22 mouse cellular contexts compared by ENCODE assay signal in genomic region chr13:46104971-46105370, GRCm38 (mm10).
DNase-seq lines count a peak whose midpoint lies in the region; ATAC-seq and TF ChIP-seq lines count a peak whose summit lies in the region.
"Had no signal": no experiment of that assay in that cellular context is flagged by ENCODE, and none has a peak within 500 bp of the region (broad histone marks: within the 10 kb centered on the region; RNA-seq: fewer than 3 reads in every experiment).

No protein-coding gene starts in this region.

- H3K4me2 ChIP-seq in hindbrain, embryonic 12.5 days (replicated peaks), result no peak overlapping the region
- H3K4me2 ChIP-seq in kidney, embryonic 16.5 days (replicated peaks; ENCODE audit: low read depth, low read length), result no peak overlapping the region
- H3K4me2 ChIP-seq: embryonic facial prominence, embryonic 15.5 days had no signal

- DNase-seq in hindbrain, embryonic 10.5 days (ENCODE audit: low spot score), result peak; percentile 8
- no peak for DNase-seq in kidney, postnatal 25 days
- peak; percentile 19 for DNase-seq in brain, embryonic 14.5 days (ENCODE audit: low read depth)
- DNase-seq in retina, embryonic 14.5 days (ENCODE audit: low spot score), result peak; percentile 60
- DNase-seq in ovary, postnatal 10 days (ENCODE audit: low spot score), result no peak
- DNase-seq: adrenal gland, adult 2 months; adrenal gland, postnatal 25 days; cerebellum, adult 8-10 months; cerebellum, postnatal 14 days; gastrocnemius, postnatal 10 days; heart, adult 18-20 months; heart, postnatal 10 days; heart, postnatal 4 days had no signal

- no peak overlapping the region for H3K4me3 ChIP-seq in hindbrain, embryonic 10.5 days
- H3K4me3 ChIP-seq in hindbrain, embryonic 12.5 days, result no peak overlapping the region
- H3K4me3 ChIP-seq in kidney, embryonic 16.5 days (ENCODE audit: low read length), result no peak overlapping the region
- H3K4me3 ChIP-seq: embryonic facial prominence, embryonic 15.5 days; erythroblast, embryonic 14.5 days; forebrain, embryonic 10.5 days; heart, embryonic 10.5 days had no signal

- peaks cover 16% of the 10 kb centered on the region for H3K4me1 ChIP-seq in hindbrain, embryonic 10.5 days (replicated peaks)
- H3K4me1 ChIP-seq in hindbrain, embryonic 12.5 days, result no peaks in the 10 kb centered on the region
- H3K4me1 ChIP-seq in kidney, embryonic 16.5 days (ENCODE audit: insufficient read depth, low read length), result 0 out of 2 replicates have a peak, but pooled peaks cover 3% of the 10 kb centered on the region
- H3K4me1 ChIP-seq: embryonic facial prominence, embryonic 15.5 days; heart, embryonic 10.5 days had no signal

- no peak overlapping the region for H3K9ac ChIP-seq in hindbrain, embryonic 12.5 days
- no peak overlapping the region for H3K9ac ChIP-seq in kidney, embryonic 16.5 days (replicated peaks; ENCODE audit: low read length)
- H3K9ac ChIP-seq: embryonic facial prominence, embryonic 15.5 days had no signal

- WGBS in hindbrain, embryonic 10.5 days, result 39% methylated on average over 6 of the region's 6 CpGs
- 38% methylated on average over 6 of the region's 6 CpGs for WGBS in hindbrain, embryonic 12.5 days
- WGBS in kidney, embryonic 16.5 days, result 40% methylated on average over 6 of the region's 6 CpGs

- H3K27me3 ChIP-seq in hindbrain, embryonic 10.5 days (ENCODE audit: insufficient read depth, poor library complexity, severe bottlenecking), result no peaks in the 10 kb centered on the region
- H3K27me3 ChIP-seq in hindbrain, embryonic 12.5 days, result no peaks in the 10 kb centered on the region
- no peaks in the 10 kb centered on the region for H3K27me3 ChIP-seq in kidney, embryonic 16.5 days (ENCODE audit: insufficient read depth, low read length)
- H3K27me3 ChIP-seq: embryonic facial prominence, embryonic 15.5 days had no signal

- no peak overlapping the region for H3K27ac ChIP-seq in hindbrain, embryonic 10.5 days
- no peak overlapping the region for H3K27ac ChIP-seq in hindbrain, embryonic 12.5 days
- no peak overlapping the region for H3K27ac ChIP-seq in kidney, embryonic 16.5 days (ENCODE audit: low read length)
- H3K27ac ChIP-seq: embryonic facial prominence, embryonic 15.5 days; forebrain, embryonic 10.5 days; heart, embryonic 10.5 days had no signal

- TF ChIP-seq CTCF in brain, embryonic 14.5 days (IDR thresholded peaks at IDR 0.05; ENCODE audit: borderline replicate concordance, extremely low read depth, insufficient read depth, insufficient read length), result no peak

- no peaks in the 10 kb centered on the region for H3K9me3 ChIP-seq in hindbrain, embryonic 10.5 days
- H3K9me3 ChIP-seq in hindbrain, embryonic 12.5 days (replicated peaks), result no peaks in the 10 kb centered on the region
- H3K9me3 ChIP-seq in kidney, embryonic 16.5 days (ENCODE audit: low read length), result no peaks in the 10 kb centered on the region
- H3K9me3 ChIP-seq: embryonic facial prominence, embryonic 15.5 days; forebrain, embryonic 10.5 days; heart, embryonic 10.5 days had no signal

- no peak for ATAC-seq in hindbrain, embryonic 12.5 days (ENCODE audit: low FRiP score)
- ATAC-seq in kidney, embryonic 16.5 days (ENCODE audit: low FRiP score, low TSS enrichment), result peak; percentile 57
- ATAC-seq: forebrain, embryonic 16.5 days; hindbrain, embryonic 16.5 days; inflammation-experienced regulatory T-cells, adult 6 months had no signal

- H3K36me3 ChIP-seq in hindbrain, embryonic 10.5 days, result no peaks in the 10 kb centered on the region
- H3K36me3 ChIP-seq in hindbrain, embryonic 12.5 days, result no peaks in the 10 kb centered on the region
- no peaks in the 10 kb centered on the region for H3K36me3 ChIP-seq in kidney, embryonic 16.5 days (ENCODE audit: insufficient read depth, low read length)
- H3K36me3 ChIP-seq: embryonic facial prominence, embryonic 15.5 days; forebrain, embryonic 10.5 days; heart, embryonic 10.5 days had no signal

- no peak for TF ChIP-seq POLR2A in brain, embryonic 14.5 days (IDR thresholded peaks at IDR 0.05; ENCODE audit: borderline replicate concordance, extremely low read depth, insufficient read depth, insufficient read length, poor library complexity, severe bottlenecking)

Comparison
In these comparisons a context has a peak if more than half of its experiments do, and no peak if none do; other contexts are left out.
1. DNase-seq: peak in hindbrain, embryonic 10.5 days (single experiment), brain, embryonic 14.5 days (single experiment) and retina, embryonic 14.5 days (single experiment); none in kidney, postnatal 25 days (0 of 2) and ovary, postnatal 10 days (single experiment).